Mouse (Mus musculus) kidney, postnatal 25 days (tissue): ENCODE measurements around the gene Gm21028.
"Not testable (repeated sequence)": the region's sequence is repeated elsewhere in the genome, so short reads cannot be mapped to it uniquely, and the experiment has no call there.

Experiments used
- DNase-seq, 2 experiments: peaks; one replicate each; pipeline ENCODE4 v3.0.0; 2021; ENCODE audit warnings: mixed read lengths in 2 of 2

Gene Gm21028

GRCm38 (mm10) chr7:42578488-42578887, at the start of gene Gm21028:
TSS of gene Gm21028 (minus strand) at chr7:42578588.
- no peak for DNase-seq

GRCm38 (mm10) chr7:42595666-42596065, 17.3 kb upstream of the Gm21028 start:
- not testable (repeated sequence) for DNase-seq

GRCm38 (mm10) chr7:42592413-42592812, 14.0 kb upstream of the Gm21028 start, which contains the start of gene Zfp977:
TSS of gene Zfp977 (minus strand) at chr7:42592547.
- DNase-seq, result not testable (repeated sequence)

- DNase-seq, result not testable (repeated sequence)
Measured at GRCm38 (mm10) chr7:42591311-42591710, 12.9 kb upstream of the Gm21028 start.

GRCm38 (mm10) chr7:42551766-42552165, 26.6 kb downstream of the Gm21028 start:
- DNase-seq, result no peak
